Mouse (Mus musculus): Measurements from ENCODE around the gene Bicra. TPM values are rescaled to one million over a fixed set of nuclear protein-coding genes. Genes with fewer than 3 reads are reported as not detected.
A peak's percentile ranks its signal among the peaks of the same experiment; 100 is the strongest.

Gene Bicra
- total and polyA plus RNA-seq, 2 experiments from 2014 or later = 4.1 to 7.0 TPM

- H3K4me3 ChIP-seq (ENCODE audit: low read depth, low read length) = no peak overlapping the region
- H3K36me3 ChIP-seq (ENCODE audit: insufficient read depth, low read length) = no peaks in the 10 kb centered on the region
- no peak for TF ChIP-seq CTCF (IDR thresholded peaks at IDR 0.05)
- no peak overlapping the region for H3K4me2 ChIP-seq (ENCODE audit: low read depth, low read length, poor library complexity, severe bottlenecking)
- no peaks in the 10 kb centered on the region for H3K4me1 ChIP-seq (ENCODE audit: insufficient read depth, low read length)
- no peaks in the 10 kb centered on the region for H3K9me3 ChIP-seq (ENCODE audit: low read length)
- WGBS = 83% methylated on average over 6 of the region's 6 CpGs
- no peak overlapping the region for H3K27ac ChIP-seq (ENCODE audit: low read depth, low read length)
- no peak for DNase-seq (ENCODE audit: low spot score)
- H3K27me3 ChIP-seq (ENCODE audit: insufficient read depth, low read length) = no peaks in the 10 kb centered on the region
- ATAC-seq (ENCODE audit: low FRiP score) = no peak
- H3K9ac ChIP-seq (replicated peaks; ENCODE audit: low read length, poor library complexity, severe bottlenecking) = no peak overlapping the region
Observed at GRCm38 (mm10) chr7:16071906-16072305, 24.2 kb upstream of the Bicra start.

GRCm38 (mm10) chr7:16070846-16071245, 23.1 kb upstream of the Bicra start:
- Histone ChIP-seq H3K27me3 (ENCODE audit: insufficient read depth, low read length) (no peaks in the 10 kb centered on the region), H3K4me1 (ENCODE audit: insufficient read depth, low read length) (no peaks in the 10 kb centered on the region), H3K9ac (replicated peaks; ENCODE audit: low read length, poor library complexity, severe bottlenecking) (no peak overlapping the region), H3K4me3 (ENCODE audit: low read depth, low read length) (no peak overlapping the region), H3K36me3 (ENCODE audit: insufficient read depth, low read length) (no peaks in the 10 kb centered on the region), H3K9me3 (ENCODE audit: low read length) (no peaks in the 10 kb centered on the region), H3K4me2 (ENCODE audit: low read depth, low read length, poor library complexity, severe bottlenecking) (no peak overlapping the region), H3K27ac (ENCODE audit: low read depth, low read length) (no peak overlapping the region)
- no peak for TF ChIP-seq CTCF (IDR thresholded peaks at IDR 0.05)
- no peak for DNase-seq (ENCODE audit: low spot score)
- ATAC-seq (ENCODE audit: low FRiP score) = no peak

GRCm38 (mm10) chr7:16063490-16063889, 15.8 kb upstream of the Bicra start:
- Histone ChIP-seq H3K27ac (ENCODE audit: low read depth, low read length) (no peak overlapping the region), H3K4me1 (ENCODE audit: insufficient read depth, low read length) (no peaks in the 10 kb centered on the region), H3K9ac (replicated peaks; ENCODE audit: low read length, poor library complexity, severe bottlenecking) (no peak overlapping the region), H3K36me3 (ENCODE audit: insufficient read depth, low read length) (no peaks in the 10 kb centered on the region), H3K27me3 (ENCODE audit: insufficient read depth, low read length) (no peaks in the 10 kb centered on the region; the same call in 1 of the 2 replicates), H3K4me2 (ENCODE audit: low read depth, low read length, poor library complexity, severe bottlenecking) (no peak overlapping the region), H3K4me3 (ENCODE audit: low read depth, low read length) (no peak overlapping the region), H3K9me3 (ENCODE audit: low read length) (peaks cover 5% of the 10 kb centered on the region; the same call in 1 of the 2 replicates)
- TF ChIP-seq CTCF (IDR thresholded peaks at IDR 0.05) = peak; percentile 38
- DNase-seq (ENCODE audit: low spot score) (no peak), ATAC-seq (ENCODE audit: low FRiP score) (no peak)
- WGBS = 30% methylated on average over 4 of the region's 4 CpGs

GRCm38 (mm10) chr7:16062099-16062420, 14.3 kb upstream of the Bicra start:
- no peak for DNase-seq (ENCODE audit: low spot score)
- WGBS = 73% methylated on average over 15 of the region's 15 CpGs
- Histone ChIP-seq H3K27me3 (ENCODE audit: insufficient read depth, low read length) (no peaks in the 10 kb centered on the region; the same call in 1 of the 2 replicates), H3K4me1 (ENCODE audit: insufficient read depth, low read length) (no peaks in the 10 kb centered on the region), H3K9ac (replicated peaks; ENCODE audit: low read length, poor library complexity, severe bottlenecking) (no peak overlapping the region), H3K4me2 (ENCODE audit: low read depth, low read length, poor library complexity, severe bottlenecking) (no peak overlapping the region), H3K36me3 (ENCODE audit: insufficient read depth, low read length) (no peaks in the 10 kb centered on the region), H3K9me3 (ENCODE audit: low read length) (peaks cover 5% of the 10 kb centered on the region; the same call in 1 of the 2 replicates), H3K4me3 (ENCODE audit: low read depth, low read length) (peak overlapping the region; percentile 8; the same call in 1 of the 2 replicates), H3K27ac (ENCODE audit: low read depth, low read length) (no peak overlapping the region)
- no peak for ATAC-seq (ENCODE audit: low FRiP score)
- TF ChIP-seq CTCF (IDR thresholded peaks at IDR 0.05) = no peak

- ATAC-seq (ENCODE audit: low FRiP score) (peak; percentile 76), DNase-seq (ENCODE audit: low spot score) (peak; percentile 60)
- peak within 1 kb of the TSS; percentile 8; the same call in 1 of the 2 replicates for H3K4me3 ChIP-seq (ENCODE audit: low read depth, low read length)
- no peaks in the 10 kb centered on the region; the same call in 1 of the 2 replicates for H3K27me3 ChIP-seq (ENCODE audit: insufficient read depth, low read length)
- H3K9me3 ChIP-seq (ENCODE audit: low read length) = peaks cover 5% of the 10 kb centered on the region; the same call in 1 of the 2 replicates
- peak within 1 kb of the TSS; percentile 28 for H3K4me2 ChIP-seq (ENCODE audit: low read depth, low read length, poor library complexity, severe bottlenecking)
- 54% methylated on average over 57 of the region's 80 CpGs for WGBS
- no peak within 1 kb of the TSS for H3K27ac ChIP-seq (ENCODE audit: low read depth, low read length)
- H3K4me1 ChIP-seq (ENCODE audit: insufficient read depth, low read length) = no peaks in the 10 kb centered on the region
- no peaks in the 10 kb centered on the region for H3K36me3 ChIP-seq (ENCODE audit: insufficient read depth, low read length)
- no peak within 1 kb of the TSS for H3K9ac ChIP-seq (replicated peaks; ENCODE audit: low read length, poor library complexity, severe bottlenecking)
- no peak for TF ChIP-seq CTCF (IDR thresholded peaks at IDR 0.05)
Observed at GRCm38 (mm10) chr7:16061219-16062098, 13.7 kb upstream of the Bicra start, which contains the start of gene Zfp541. TSS of gene Zfp541 (plus strand) at chr7:16061814.

- TF ChIP-seq CTCF (IDR thresholded peaks at IDR 0.05) = no peak
- Histone ChIP-seq H3K9ac (replicated peaks; ENCODE audit: low read length, poor library complexity, severe bottlenecking) (no peak overlapping the region), H3K27ac (ENCODE audit: low read depth, low read length) (no peak overlapping the region), H3K36me3 (ENCODE audit: insufficient read depth, low read length) (no peaks in the 10 kb centered on the region), H3K4me1 (ENCODE audit: insufficient read depth, low read length) (no peaks in the 10 kb centered on the region), H3K4me2 (ENCODE audit: low read depth, low read length, poor library complexity, severe bottlenecking) (no peak overlapping the region), H3K4me3 (ENCODE audit: low read depth, low read length) (no peak overlapping the region), H3K9me3 (ENCODE audit: low read length) (peaks cover 5% of the 10 kb centered on the region; the same call in 1 of the 2 replicates), H3K27me3 (ENCODE audit: insufficient read depth, low read length) (no peaks in the 10 kb centered on the region; the same call in 1 of the 2 replicates)
- ATAC-seq (ENCODE audit: low FRiP score) = no peak
- DNase-seq (ENCODE audit: low spot score) = no peak
- WGBS = 55% methylated on average over 2 of the region's 2 CpGs
Observed at GRCm38 (mm10) chr7:16057136-16057534, 9.4 kb upstream of the Bicra start.

Measured in midbrain, postnatal 0 days (tissue).